Mouse (Mus musculus) frontal cortex, adult 2 months (tissue): Measurements from ENCODE around the gene Snd1. TPM values are rescaled to one million over a fixed set of nuclear protein-coding genes. Genes with fewer than 3 reads are reported as not detected.
"Not testable (repeated sequence)": the region's sequence is repeated elsewhere in the genome, so short reads cannot be mapped to it uniquely, and the experiment has no call there.

Experiments used
- DNase-seq, 2 experiments: peaks; one replicate each; pipeline ENCODE4 v3.0.0; 2022; ENCODE audit warnings: low spot score in 1 of 2; ENCODE audit errors: extremely low spot score in 1 of 2
- polyA plus RNA-seq: library from polyadenylated mRNA; depleted of rRNA; stranded (reverse); fragments of >200 nt; gene quantifications from 2 replicates; pipeline ENCODE4 v1.2.3, GENCODE M21; 2012

Gene Snd1
- polyA plus RNA-seq, 1 experiment, result 67.8 TPM

DNA sequence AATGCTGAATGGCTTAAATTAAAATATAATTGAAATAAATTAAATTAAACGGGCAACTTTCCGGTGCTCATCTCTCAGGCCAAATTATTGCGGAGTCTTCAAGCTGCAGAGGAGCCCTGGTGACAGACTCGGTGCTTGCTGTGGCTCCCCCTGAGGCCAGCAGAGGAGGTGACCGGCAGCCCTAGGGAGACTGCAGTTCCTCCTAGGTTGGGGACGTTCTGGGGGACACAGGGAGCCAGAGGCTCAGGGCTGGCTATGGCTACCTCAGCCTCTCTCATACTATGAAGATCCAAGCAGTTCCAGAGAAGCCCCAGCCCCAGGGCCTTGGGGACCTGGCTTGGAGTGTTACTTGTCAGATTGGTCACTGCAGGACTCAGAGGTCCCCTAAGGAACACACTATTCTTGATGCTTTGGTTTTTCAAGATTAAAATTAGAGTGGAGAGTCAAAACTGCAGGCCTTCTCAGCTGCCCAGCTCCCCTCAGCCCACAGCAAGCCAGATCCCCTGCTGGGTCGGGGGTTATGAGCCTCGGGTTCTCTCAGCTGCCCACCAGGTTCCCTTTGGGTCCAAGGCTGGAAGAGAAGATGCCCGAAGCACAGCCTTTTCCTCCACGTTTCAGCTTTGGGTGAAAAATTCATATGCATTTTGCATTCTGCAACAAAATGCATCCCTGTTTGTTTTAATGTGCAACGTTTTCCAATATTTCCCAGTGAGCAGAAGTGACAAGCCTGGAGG lies 448.3 kb downstream of the Snd1 start:
- DNase-seq, result no peak

DNA sequence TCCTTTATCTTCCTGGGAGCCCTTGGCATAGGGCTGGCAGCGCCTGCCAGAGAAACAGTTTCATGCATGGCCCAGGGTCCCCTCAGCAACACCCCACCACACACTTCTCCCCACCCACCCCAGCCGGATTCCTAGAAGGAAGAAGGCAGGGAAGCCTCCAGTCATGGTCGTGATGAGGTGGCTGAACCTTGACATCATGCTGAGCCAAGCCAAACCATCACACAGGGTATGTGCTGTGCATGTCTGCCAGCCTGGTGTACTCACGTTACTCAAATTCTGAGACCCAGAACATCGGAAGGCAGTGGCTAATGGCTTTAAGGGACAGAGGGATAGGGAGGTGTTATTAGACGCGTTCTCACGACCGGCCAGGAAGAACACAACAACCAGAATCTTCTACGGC lies 448.9 kb downstream of the Snd1 start:
- no peak for DNase-seq

DNA sequence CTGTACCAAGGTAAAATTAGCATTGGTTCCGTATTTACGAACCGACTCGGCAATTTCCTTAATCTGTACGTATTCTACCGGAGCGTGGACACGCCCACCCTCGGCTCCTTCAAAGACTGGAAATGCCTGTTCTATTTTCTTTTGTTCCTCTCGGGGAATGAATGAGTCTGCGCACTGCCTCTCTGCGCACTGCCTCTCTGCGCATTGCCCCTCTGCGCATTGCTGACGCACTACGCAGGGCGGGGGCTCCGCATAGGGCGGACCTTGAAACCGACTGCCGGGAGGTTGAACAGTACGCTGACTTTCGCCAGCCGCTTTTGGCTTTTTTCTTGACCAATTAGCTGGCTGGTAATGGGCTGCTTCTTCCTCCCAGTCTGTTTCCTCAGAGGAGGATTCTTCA lies 453.0 kb downstream of the Snd1 start:
- not testable (repeated sequence) for DNase-seq

DNA sequence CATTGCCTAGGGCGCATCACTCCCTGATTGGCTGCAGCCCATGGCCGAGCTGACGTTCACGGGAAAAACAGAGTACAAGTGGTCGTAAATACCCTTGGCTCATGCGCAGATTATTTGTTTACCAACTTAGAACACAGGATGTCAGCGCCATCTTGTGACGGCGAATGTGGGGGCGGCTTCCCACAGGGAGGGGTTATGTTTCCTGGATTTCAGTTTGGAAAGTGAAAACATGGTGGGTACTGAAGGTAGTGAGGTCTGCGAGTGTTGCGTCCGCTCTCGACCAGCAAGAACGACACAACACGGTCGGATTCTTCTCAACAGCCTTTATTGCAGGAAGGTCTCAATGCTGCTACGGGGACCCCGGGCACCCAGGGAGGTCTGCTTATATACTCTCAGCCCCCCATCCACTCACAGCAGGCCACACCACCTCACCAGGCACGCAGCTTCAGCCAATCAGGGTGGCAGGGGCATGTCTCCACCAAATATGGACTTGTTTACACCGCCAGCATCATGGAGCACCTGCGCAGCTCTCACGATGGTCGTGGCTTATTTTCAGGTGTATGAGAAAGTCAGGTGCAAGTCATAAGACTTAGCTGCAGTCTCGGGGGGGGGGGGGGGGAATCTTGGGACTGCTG lies 454.3 kb downstream of the Snd1 start:
- DNase-seq, result peak in 1 of 2 experiments; percentile 18

DNA sequence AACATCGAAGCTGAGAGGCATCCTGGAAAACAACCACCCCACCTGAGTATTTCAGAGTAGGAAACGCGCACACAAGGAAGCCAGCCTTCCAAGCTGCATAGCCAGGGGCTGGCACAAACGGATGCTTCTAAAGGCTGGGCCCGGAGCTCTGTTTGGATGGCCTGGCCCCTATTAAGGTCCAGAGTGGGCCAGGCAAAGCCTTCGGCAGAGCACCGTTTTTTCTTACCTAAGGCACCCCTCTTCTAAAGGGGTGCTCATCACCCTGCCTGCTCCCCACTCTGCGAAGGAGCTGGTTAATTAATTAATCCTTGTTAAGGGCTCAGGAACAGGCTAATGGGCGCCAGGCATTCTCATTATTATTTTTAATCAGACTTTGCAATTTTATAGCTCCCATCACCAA lies 456.3 kb downstream of the Snd1 start:
- DNase-seq, result no peak

DNA sequence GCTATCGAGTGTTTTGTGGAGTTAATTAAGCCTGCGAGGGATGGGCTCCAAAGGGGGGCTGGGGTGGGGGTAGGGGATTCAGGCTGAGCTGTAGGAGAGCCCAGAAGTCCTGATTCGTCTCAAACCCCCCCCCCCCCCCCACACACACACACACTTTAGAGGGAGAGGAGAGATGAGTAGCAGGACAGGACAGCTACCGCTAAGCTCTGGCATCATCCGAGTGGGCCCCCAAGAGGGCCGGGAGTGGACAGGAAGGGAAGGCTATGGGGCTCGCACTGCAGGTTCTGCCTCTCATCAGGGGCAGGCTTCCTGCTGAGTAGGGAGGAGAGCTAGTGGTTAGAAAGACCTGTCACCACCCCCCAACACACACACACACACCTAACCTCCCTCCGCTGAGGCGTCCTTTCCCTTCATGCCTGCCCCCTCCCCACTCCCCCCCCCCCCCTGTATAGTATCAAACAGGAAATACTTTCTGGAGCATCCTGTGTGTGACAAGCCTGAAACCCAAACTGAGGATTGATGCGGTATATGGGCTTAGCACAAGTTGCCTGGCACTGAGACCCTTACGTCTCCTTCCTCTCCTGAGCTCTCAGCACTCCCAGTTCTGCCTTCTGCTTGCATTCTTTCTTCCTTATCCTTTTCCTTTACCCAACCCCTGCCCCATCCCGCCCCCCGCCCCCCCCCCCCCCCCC lies 456.8 kb downstream of the Snd1 start:
- no peak for DNase-seq

DNA sequence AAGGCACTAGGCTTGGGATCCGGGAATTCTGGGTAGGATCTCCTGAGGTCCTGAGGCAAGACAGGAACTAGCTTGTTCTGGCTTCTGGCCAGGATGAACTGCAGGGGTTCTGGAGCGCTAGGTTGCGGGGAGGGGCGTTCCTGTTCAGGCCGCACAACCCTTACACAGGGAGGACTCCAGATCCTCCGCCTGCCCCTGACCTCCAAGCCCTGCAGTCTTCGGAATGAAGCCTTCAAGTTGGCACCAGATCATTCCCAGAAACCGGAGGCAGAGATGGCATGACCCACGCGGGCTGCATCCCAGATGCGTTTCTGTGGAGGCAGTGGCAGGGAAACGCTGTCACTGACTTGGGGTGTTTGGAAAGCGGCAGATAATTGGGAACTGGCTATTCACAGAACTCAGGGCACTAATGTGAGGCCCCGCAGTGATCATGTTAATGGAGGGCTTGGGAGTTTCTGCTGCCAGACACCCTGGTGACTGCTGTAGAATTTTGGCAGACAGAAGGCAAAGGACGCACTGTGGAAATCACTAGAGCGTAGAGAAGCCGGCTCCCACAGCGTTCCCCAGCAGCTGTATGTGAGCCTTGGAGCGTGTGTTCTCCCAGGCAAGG lies 457.5 kb downstream of the Snd1 start:
- DNase-seq, result peak in 1 of 2 experiments; percentile 16

DNA sequence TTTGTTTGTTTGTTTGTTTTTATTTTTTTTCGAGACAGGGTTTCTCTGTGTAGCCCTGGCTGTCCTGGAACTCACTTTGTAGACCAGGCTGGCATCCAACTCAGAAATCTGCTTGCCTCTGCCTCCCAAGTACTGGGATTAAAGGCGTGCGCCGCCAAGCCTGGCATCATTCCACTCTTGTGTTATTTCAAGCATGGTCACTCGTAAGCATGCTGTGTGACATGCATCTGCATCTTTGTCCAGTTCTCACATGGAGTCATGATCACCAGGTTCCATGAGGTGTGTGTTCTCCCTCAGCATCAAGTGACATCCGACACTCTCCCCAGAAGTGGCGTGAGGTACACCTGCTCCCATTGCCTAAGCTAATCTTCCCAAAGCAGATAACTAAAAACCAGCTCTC lies 460.8 kb downstream of the Snd1 start:
- DNase-seq, result no peak

DNA sequence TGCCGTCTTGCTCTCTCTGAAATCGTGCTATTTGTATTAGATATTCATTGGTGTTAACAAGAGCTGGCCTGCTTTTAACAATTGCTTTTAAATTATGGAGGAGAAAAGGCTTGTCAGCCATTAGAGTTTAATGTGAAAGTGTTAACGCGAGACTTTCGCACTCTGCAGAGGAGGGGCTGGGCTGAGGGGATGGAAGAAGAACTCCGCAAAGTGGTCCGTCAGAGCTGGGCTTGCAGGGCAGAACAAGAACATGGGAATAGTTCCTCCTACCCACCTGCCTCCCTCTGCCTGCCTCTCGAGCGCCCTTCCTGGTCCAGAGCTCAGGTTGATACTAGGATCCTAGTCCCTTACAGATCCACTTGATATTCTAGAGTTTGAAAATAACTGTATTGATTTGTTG lies 472.3 kb downstream of the Snd1 start:
- DNase-seq, result no peak

DNA sequence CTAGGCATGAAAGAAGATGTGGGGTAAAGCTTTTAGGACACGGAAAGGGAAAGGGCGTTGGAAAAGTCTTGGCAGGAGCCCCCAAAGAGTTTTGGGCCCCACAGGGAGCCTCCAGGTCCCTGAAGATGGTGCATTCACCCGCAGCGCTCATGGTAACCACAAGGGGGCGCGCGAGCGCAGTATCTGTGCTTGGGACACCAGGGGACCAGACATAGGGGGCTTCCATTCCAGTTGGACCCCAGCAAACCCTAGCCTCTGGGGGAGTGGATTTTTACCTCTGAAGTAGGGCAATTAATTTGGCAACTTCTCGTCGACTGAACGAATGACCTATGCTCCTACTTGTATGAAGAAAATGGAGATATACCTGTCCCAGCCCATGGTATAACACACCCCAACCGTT lies 474.3 kb downstream of the Snd1 start:
- peak in 1 of 2 experiments; percentile 89 for DNase-seq

DNA sequence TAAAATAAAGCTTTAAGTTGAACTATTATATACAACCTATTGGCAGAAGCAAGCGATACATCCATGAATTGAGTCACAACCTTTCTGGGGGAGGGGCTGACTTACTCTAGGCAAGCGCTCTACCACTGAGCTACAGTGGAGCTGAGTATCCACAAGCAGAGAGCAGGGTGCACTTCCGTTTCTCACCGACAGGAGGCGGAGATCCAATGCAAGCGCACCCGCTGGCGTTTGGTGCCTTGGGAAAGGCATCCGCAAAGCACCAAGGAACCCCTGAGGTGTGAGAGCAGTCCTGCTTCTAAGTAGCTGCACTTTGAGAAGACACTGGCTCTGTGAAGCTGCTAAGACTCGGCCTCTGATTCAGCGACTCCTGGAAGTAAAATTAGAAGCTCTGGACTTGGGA lies 480.6 kb downstream of the Snd1 start:
- DNase-seq, result peak in 1 of 2 experiments; percentile 74

DNA sequence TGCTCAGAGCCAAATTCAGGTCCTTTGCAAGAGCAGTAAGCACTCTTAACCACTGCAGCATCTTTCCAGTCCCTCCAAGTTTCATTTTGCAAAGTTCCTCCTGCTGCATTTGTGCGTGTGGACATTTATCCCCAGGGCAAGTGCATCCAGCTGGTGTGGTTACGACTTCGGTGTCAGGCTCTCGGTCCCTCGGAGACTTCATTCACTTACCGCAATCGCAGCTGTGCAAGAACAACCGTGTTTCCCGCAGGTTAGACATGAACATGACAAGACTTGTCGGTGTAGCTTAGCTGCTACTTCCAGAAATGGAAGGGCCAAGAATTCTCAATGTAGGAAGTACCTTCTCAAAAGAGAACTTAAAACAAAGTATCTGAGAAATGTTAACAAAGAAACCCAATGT lies 482.5 kb downstream of the Snd1 start:
- DNase-seq, result no peak

DNA sequence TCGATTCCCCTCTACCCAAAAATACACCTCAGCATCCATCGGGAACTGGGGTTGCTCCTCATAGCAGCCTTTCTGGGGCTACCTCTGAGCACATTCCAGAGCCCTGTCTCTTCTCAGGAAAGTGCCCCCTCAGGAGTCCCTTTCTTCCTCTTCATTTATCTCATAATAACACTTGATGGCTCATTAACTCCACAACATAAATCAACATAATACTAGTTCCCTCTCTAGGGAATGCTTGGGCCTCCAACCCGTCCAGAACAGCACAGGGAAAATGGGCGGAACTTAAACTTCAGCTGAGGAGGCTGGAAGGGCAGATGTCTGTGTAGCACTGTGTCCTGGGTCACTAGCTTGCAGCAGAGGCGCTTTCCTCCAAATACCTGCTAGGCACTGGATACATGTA lies 488.2 kb downstream of the Snd1 start:
- no peak for DNase-seq

DNA sequence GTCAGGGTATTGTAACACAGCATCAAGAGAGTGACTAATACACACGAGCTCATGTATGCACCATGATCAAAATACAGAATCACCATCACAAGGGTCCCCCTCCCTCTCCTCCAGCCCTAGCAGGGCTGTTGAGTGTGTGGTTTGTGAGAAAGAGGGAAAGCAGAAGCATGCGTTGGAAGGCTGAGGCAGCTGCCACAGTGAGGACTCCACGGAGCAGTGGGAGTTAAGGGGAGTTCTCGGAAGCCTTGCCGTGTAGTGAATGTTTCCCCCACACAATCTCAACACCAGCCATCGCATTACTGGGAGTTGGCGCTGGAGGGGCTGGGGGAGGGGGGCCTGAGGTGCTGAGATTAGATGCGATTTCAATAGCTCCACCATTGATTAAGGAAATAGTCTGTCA lies 490.3 kb downstream of the Snd1 start:
- DNase-seq, result peak in 1 of 2 experiments; percentile 38

DNA sequence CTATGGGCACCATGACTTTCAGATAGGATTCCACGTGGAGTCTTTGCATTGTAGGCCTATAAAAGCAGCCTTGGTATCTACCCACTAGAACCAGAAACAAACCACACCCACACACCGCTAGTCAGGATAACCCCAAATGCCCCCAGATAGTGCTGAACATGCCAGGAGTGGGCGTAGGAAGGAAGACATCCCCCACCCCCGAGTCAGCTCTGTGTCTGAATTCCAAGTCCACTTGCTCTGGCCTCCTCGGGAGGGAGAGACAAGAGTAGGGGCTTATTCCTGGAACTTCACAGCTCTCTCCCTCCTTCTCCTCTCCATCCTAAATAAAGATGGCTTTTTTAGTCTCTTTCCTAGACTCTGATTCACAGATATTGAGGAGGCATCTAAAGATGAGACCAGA lies 494.7 kb downstream of the Snd1 start:
- DNase-seq, result peak; percentile 74 to 76

DNA sequence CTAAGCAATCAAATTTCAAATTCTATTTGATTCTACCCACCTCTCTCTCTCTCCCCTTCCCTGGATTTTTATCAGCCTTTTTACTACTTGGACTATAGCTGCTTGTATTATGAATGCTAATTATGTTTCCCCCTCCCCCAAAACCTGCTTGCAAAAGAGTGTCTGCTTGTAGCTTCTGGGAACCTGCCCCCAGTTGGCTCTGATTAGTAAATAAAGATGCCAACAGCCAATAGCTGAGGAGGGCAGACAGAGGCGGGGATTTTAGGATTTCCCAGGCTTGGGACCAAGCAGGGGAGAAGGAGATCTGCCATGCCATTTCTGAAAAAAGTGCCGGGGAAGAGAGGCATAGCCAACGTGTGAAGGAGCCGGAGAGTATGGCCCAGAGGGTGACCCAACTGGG lies 495.8 kb downstream of the Snd1 start:
- no peak for DNase-seq

DNA sequence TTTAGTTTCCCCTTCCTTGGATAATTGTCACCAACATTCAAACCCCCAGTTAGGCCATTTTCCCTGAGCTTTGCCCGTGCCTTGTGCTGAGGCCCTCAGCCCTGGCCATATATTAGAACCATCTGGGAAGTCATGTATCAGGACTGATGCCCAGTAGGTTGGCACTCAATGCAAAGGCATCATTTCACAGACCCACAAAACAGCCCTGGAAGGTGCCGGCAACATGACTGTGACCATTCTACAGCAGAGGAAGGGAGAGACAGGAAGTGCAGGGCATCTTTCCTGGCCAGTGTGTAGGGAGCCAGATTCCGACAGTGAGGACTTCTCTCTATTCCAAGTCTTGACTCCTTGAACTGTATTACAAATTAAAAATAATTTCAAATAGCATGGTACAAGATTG lies 499.6 kb downstream of the Snd1 start:
- no peak for DNase-seq

DNA sequence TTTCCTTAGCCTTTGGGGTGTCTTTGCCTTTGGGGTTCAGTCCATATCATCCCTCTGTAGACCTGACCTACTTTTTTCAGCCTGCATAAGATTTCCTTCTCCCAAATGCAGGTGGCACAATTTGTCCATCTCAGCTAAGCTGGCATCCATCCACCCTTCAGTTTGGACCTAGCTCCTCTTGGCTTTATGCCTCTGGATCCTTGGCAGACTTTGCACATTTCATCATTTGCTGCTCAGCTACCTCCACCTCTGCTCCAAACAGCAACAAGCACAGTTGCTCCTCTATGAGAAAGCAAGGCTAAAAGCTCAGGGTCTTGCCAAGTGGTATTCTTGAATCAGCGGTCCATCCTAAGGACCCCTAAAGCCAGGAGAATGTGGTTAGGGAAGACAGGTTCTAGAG lies 500.2 kb downstream of the Snd1 start:
- DNase-seq, result peak in 1 of 2 experiments; percentile 79

DNA sequence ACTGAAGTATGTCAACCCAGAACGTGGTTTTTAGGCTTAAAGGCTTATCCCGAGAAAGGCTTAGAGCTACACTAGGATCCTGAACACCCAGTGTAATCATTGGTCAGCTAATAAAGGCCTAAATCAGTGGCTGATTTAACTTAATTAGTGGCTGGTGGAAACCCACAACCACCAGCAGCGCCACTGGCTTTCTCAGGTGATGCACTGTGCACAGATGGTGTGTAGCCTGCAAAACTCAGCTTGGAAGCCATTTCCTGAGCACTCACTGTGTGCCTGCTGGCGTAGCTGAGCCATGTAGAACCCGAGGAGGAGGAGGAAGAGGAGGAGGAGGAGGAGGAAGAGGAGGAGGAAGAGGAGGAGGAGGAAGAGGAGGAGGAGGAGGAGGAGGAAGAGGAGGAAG lies 503.1 kb downstream of the Snd1 start:
- no peak for DNase-seq

DNA sequence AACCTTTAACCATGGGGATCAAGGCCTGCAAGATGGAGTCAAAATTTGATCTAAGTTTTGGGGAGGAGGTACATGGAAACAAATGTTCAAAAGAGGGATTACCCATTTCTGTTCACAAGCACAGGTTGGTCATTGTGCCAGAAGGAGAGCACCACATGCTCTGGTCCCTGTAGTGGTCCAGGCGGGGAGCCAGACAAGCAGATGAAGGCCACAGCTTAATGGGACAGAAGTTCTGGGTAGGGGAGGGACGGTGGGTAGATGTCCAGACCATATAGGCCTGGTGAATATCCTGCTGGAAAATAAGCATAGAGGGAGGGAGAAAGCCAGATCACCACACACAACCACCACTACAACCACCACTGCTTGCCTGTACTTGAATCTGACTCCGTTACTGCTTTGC lies 503.9 kb downstream of the Snd1 start:
- DNase-seq, result no peak

DNA sequence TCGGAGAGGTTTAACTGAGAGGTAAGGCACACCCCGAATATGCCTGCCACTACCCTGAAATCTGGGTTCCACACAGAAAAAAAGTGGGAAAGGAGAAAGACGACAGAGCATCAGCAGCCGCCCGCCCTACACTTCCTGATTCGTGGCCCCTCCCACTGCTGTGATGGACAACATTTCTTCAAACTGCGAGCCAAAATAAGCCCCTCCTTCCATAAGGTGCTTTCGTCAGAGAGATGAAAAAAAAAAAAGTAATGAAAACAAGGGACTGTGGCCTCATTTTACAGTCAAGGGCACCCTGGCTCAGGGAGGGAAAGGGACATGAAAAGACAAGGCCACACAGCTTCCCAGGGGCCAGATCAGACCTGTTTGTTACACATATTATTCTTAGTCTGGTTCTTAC lies 504.6 kb downstream of the Snd1 start:
- no peak for DNase-seq
